Mouse (Mus musculus) bone marrow macrophage, adult 2 months (primary cell): ENCODE data around the gene Zkscan6.

Source experiments
- CTCF ChIP-seq: IDR thresholded peaks from 2 replicates; pipeline ENCODE4 v1.5.1; 2012; ENCODE audit warnings: low read depth, mild to moderate bottlenecking, low read length, moderate library complexity
- POLR2A ChIP-seq: IDR thresholded peaks from 2 replicates; pipeline ENCODE4 v1.6.1; 2012; ENCODE audit warnings: mild to moderate bottlenecking, low read depth, low read length, borderline replicate concordance

- TF ChIP-seq CTCF (no peak), POLR2A (no peak)
Observed at GRCm38 (mm10) chr11:65795896-65796295, 11.1 kb upstream of the Zkscan6 start.
